Mouse (Mus musculus) hindbrain, embryonic 14.5 days (tissue): ENCODE results near the gene Prss34. TPM values are rescaled to one million over a fixed set of nuclear protein-coding genes. Genes with fewer than 3 reads are reported as not detected.

ENCODE experiments used
- ATAC-seq: fragments of 200-750 bp; cut with Nextera tagmentation; 2 replicates; pipeline ENCODE4 v1.8.0; 2017; ENCODE audit warnings: moderate number of reproducible peaks, mild to moderate bottlenecking, moderate TSS enrichment, moderate library complexity; ENCODE audit not compliant: low FRiP score
- DNase-seq: peaks from one replicate; pipeline ENCODE4 v3.0.0-alpha.2; 2015; ENCODE audit warnings: low spot score
- H3K27ac ChIP-seq: fragments of 300-500 bp; sonication (generic); 2 replicates; pipeline ENCODE4 v1.5.1; 2014; ENCODE audit warnings: mild to moderate bottlenecking, moderate library complexity
- H3K27me3 ChIP-seq: fragments of 300-500 bp; sonication (generic); 2 replicates; pipeline ENCODE4 v1.6.1; 2014; ENCODE audit warnings: mild to moderate bottlenecking, low read length, mixed read lengths; ENCODE audit not compliant: control insufficient read depth, insufficient read depth
- H3K36me3 ChIP-seq: fragments of 300-500 bp; sonication (generic); replicated peaks from 2 replicates; pipeline ENCODE4 v1.6.1; 2014; ENCODE audit not compliant: control insufficient read depth, insufficient read depth
- H3K4me1 ChIP-seq: fragments of 300-500 bp; sonication (generic); replicated peaks from 2 replicates; pipeline ENCODE4 v1.6.1; 2014; ENCODE audit warnings: antibody characterized with exemption, low read length, mixed read lengths; ENCODE audit not compliant: control insufficient read depth, insufficient read depth
- H3K4me2 ChIP-seq: fragments of 300-500 bp; sonication (generic); replicated peaks from 2 replicates; pipeline ENCODE4 v1.6.1; 2014; ENCODE audit warnings: mild to moderate bottlenecking, moderate library complexity
- H3K4me3 ChIP-seq: fragments of 300-500 bp; sonication (generic); replicated peaks from 2 replicates; pipeline ENCODE4 v1.5.1; 2014; ENCODE audit warnings: mild to moderate bottlenecking, low read length
- H3K9ac ChIP-seq: fragments of 300-500 bp; sonication (generic); 2 replicates; pipeline ENCODE4 v1.6.1; 2014
- H3K9me3 ChIP-seq: fragments of 300-500 bp; sonication (generic); 2 replicates; pipeline ENCODE4 v1.6.1; 2016; ENCODE audit warnings: low read length; ENCODE audit not compliant: control insufficient read depth
- WGBS: fragments of 180-500 bp; shearing (Covaris S2); extraction: QIAGEN DNeasy Blood & Tissue Kit; methylation state at CpG from one replicate; pipeline ENCODE4 v1.1.7; 2014; 5-methylcytosine and 5-hydroxymethylcytosine counted together
- polyA plus RNA-seq: library from polyadenylated mRNA; unstranded; fragments of >200 nt; fragmentation: Nextera tagmentation; extraction: Ambion mirVana; gene quantifications from 2 replicates; pipeline ENCODE4 v1.2.1, GENCODE M21; 2014

Prss34 gene
- polyA plus RNA-seq: not detected in 2 replicates

- no peak within 1 kb of the TSS for H3K4me2 ChIP-seq
- no peak within 1 kb of the TSS for H3K4me3 ChIP-seq
- no peaks in the 10 kb centered on the region for H3K4me1 ChIP-seq
- no peak for ATAC-seq
- 78% methylated on average over 5 of the region's 5 CpGs for WGBS
- no peaks in the 10 kb centered on the region for H3K36me3 ChIP-seq
- H3K27ac ChIP-seq: no peak within 1 kb of the TSS
- no peaks in the 10 kb centered on the region for H3K27me3 ChIP-seq
- no peak for DNase-seq
- no peaks in the 10 kb centered on the region for H3K9me3 ChIP-seq
- H3K9ac ChIP-seq: no peak within 1 kb of the TSS
Measured at GRCm38 (mm10) chr17:25298094-25298493, at the start of gene Prss34. Gene Prss34, plus strand, starts transcription at chr17:25298394.

- no peak for DNase-seq
Measured at GRCm38 (mm10) chr17:25250181-25250835, 47.9 kb upstream of the Prss34 start.

GRCm38 (mm10) chr17:25252643-25253042 lies 45.6 kb upstream of the Prss34 start:
- Histone ChIP-seq H3K4me3 (no peak overlapping the region), H3K36me3 (no peaks in the 10 kb centered on the region), H3K27ac (peak overlapping the region; percentile 86), H3K9me3 (no peaks in the 10 kb centered on the region), H3K9ac (peak overlapping the region; percentile 39; the same call in 1 of the 2 replicates), H3K27me3 (peaks cover 13% of the 10 kb centered on the region), H3K4me1 (peaks cover 42% of the 10 kb centered on the region), H3K4me2 (peak overlapping the region; percentile 33; the same call in 1 of the 2 replicates)
- peak; percentile 65 for DNase-seq
- ATAC-seq: peak; percentile 64; the same call in 1 of the 2 replicates
- 12% methylated on average over 3 of the region's 3 CpGs for WGBS

More at GRCm38 (mm10) chr17:25250181-25250835, 47.9 kb upstream of the Prss34 start:
- H3K4me1 ChIP-seq: peaks cover 33% of the 10 kb centered on the region
- H3K27me3 ChIP-seq: peaks cover under 1% of the 10 kb centered on the region; the same call in 1 of the 2 replicates
- H3K4me2 ChIP-seq: no peak overlapping the region
- 78% methylated on average over 8 of the region's 8 CpGs for WGBS
- no peak overlapping the region for H3K27ac ChIP-seq
- H3K9ac ChIP-seq: no peak overlapping the region
- no peak overlapping the region for H3K4me3 ChIP-seq
- no peaks in the 10 kb centered on the region for H3K9me3 ChIP-seq
- ATAC-seq: no peak
- H3K36me3 ChIP-seq: peaks cover 4% of the 10 kb centered on the region

GRCm38 (mm10) chr17:25253760-25254159 lies 44.4 kb upstream of the Prss34 start:
- Histone ChIP-seq H3K4me1 (peaks cover 42% of the 10 kb centered on the region), H3K4me2 (peak overlapping the region; percentile 41), H3K4me3 (peak overlapping the region; percentile 5; the same call in 1 of the 2 replicates), H3K9ac (peak overlapping the region; percentile 39; the same call in 1 of the 2 replicates), H3K36me3 (0 out of 2 replicates have a peak, but pooled peaks cover 1% of the 10 kb centered on the region), H3K27me3 (peaks cover 13% of the 10 kb centered on the region), H3K9me3 (no peaks in the 10 kb centered on the region), H3K27ac (peak overlapping the region; percentile 86)
- ATAC-seq (peak; percentile 47), DNase-seq (peak; percentile 58)
- WGBS: 8% methylated on average over 10 of the region's 10 CpGs

DNA sequence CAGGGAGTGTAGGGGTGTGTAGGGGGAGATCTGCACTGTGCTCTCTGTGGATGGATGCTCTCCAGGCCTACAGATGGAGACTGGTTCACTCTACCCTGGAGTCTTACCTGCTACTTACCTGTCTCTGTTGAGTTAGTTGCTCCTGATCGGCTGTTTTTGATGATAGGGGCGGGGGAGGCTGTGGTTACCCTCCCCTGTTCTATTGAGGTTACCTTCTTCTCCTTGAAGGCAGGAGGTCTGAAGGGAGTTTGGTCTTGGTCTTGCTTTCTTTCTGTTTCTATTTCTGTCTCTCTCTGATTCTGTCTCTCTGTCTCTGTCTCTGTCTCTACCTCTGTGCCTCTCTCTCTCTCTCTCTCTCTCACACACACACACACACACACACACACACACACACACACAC lies 43.1 kb upstream of the Prss34 start:
- Histone ChIP-seq H3K36me3 (peaks cover 15% of the 10 kb centered on the region), H3K9ac (no peak overlapping the region), H3K4me3 (no peak overlapping the region), H3K9me3 (no peaks in the 10 kb centered on the region), H3K4me1 (peaks cover 42% of the 10 kb centered on the region), H3K27ac (no peak overlapping the region), H3K4me2 (peak overlapping the region; percentile 57; the same call in 1 of the 2 replicates), H3K27me3 (peaks cover 13% of the 10 kb centered on the region)
- WGBS: 90% methylated on average over 2 of the region's 2 CpGs
- ATAC-seq: no peak
- DNase-seq: no peak

- DNase-seq (no peak), ATAC-seq (peak; percentile 29; the same call in 1 of the 2 replicates)
- H3K36me3 ChIP-seq: peaks cover 18% of the 10 kb centered on the region
- peak within 1 kb of the TSS; percentile 25; the same call in 1 of the 2 replicates for H3K9ac ChIP-seq
- peak within 1 kb of the TSS; percentile 57 for H3K4me2 ChIP-seq
- peak within 1 kb of the TSS; percentile 24 for H3K4me3 ChIP-seq
- no peak within 1 kb of the TSS for H3K27ac ChIP-seq
- peaks cover 13% of the 10 kb centered on the region for H3K27me3 ChIP-seq
- no peaks in the 10 kb centered on the region for H3K9me3 ChIP-seq
- WGBS: 6% methylated on average over 35 of the region's 35 CpGs
- peaks cover 42% of the 10 kb centered on the region for H3K4me1 ChIP-seq
Measured at GRCm38 (mm10) chr17:25256140-25256754, 41.9 kb upstream of the Prss34 start, which contains the start of gene Baiap3. Gene Baiap3, minus strand, starts transcription at chr17:25256364.

GRCm38 (mm10) chr17:25257804-25258261 lies 40.4 kb upstream of the Prss34 start:
- peaks cover 32% of the 10 kb centered on the region for H3K4me1 ChIP-seq
- H3K9ac ChIP-seq: no peak overlapping the region
- no peak overlapping the region for H3K27ac ChIP-seq
- ATAC-seq (no peak), DNase-seq (peak; percentile 38)
- H3K4me2 ChIP-seq: no peak overlapping the region
- H3K27me3 ChIP-seq: peaks cover 13% of the 10 kb centered on the region
- WGBS: 50% methylated on average over 6 of the region's 6 CpGs
- peaks cover 23% of the 10 kb centered on the region for H3K36me3 ChIP-seq
- H3K4me3 ChIP-seq: no peak overlapping the region
- no peaks in the 10 kb centered on the region for H3K9me3 ChIP-seq

GRCm38 (mm10) chr17:25264453-25264852 lies 33.7 kb upstream of the Prss34 start:
- Histone ChIP-seq H3K4me1 (no peaks in the 10 kb centered on the region; the same call in 1 of the 2 replicates), H3K27me3 (no peaks in the 10 kb centered on the region), H3K27ac (no peak overlapping the region), H3K4me2 (no peak overlapping the region), H3K36me3 (peaks cover 81% of the 10 kb centered on the region), H3K9ac (no peak overlapping the region), H3K4me3 (no peak overlapping the region), H3K9me3 (no peaks in the 10 kb centered on the region)
- WGBS: 79% methylated on average over 3 of the region's 3 CpGs
- ATAC-seq: no peak
- DNase-seq: no peak

- no peak for ATAC-seq
Measured at GRCm38 (mm10) chr17:25270795-25271335, 27.3 kb upstream of the Prss34 start.

More at GRCm38 (mm10) chr17:25270795-25271335, 27.3 kb upstream of the Prss34 start:
- Histone ChIP-seq H3K4me2 (peak overlapping the region; percentile 88), H3K9me3 (no peaks in the 10 kb centered on the region), H3K27me3 (no peaks in the 10 kb centered on the region), H3K4me3 (no peak overlapping the region), H3K9ac (no peak overlapping the region; the same call in 1 of the 2 replicates), H3K27ac (no peak overlapping the region), H3K36me3 (peaks cover 38% of the 10 kb centered on the region), H3K4me1 (peaks cover 31% of the 10 kb centered on the region)
- DNase-seq: no peak
- 81% methylated on average over 2 of the region's 2 CpGs for WGBS
